Comparison of ENCODE assay signal across 8 mouse cellular contexts in the genomic region with DNA sequence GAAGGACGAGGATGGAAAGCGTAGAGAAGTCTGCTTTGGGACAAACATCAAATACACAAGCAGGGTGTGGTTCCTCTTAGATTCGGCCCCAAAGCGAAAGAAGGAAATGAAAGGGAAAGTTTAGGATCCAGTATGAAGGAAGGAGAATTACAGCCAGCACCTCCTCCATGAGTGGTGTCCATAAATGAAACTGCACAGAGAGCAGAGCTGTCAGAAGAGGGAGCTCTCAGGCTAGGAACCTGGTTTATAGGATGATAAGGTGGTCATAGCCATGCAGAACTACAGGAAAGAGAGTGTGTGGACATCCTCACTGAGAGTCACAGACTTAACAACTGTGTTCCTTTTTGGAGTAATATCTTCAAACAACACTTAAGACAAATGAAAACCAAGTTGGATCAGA. TPM values are rescaled to one million over a fixed set of nuclear protein-coding genes. Genes with fewer than 3 reads are reported as not detected.
DNase-seq lines count a peak whose midpoint lies in the region; ATAC-seq and TF ChIP-seq lines count a peak whose summit lies in the region.

No protein-coding gene starts in this region.

- H3K4me3 ChIP-seq in midbrain, embryonic 14.5 days (replicated peaks; ENCODE audit: low read depth, low read length) = no peak overlapping the region
- no peak overlapping the region for H3K4me3 ChIP-seq in midbrain, embryonic 15.5 days
- H3K4me3 ChIP-seq in left cerebral cortex, adult 2 months = no peak overlapping the region

- DNase-seq in cerebellum, postnatal 10 days = peak; percentile 66 to 71
- DNase-seq in cerebellum, adult 11 months = no peak
- DNase-seq in midbrain, embryonic 14.5 days = peak; percentile 74
- peak; percentile 64 to 79 for DNase-seq in heart, adult 9 months (ENCODE audit: low spot score in 2 of 2)
- peak; percentile 55 to 62 for DNase-seq in left cerebral cortex, adult 2 months (ENCODE audit: extremely low spot score in 1 of 2, low spot score in 2 of 2)
- peak; percentile 72 to 73 for DNase-seq in right cerebral cortex, adult 2 months (ENCODE audit: low spot score in 2 of 2)
- no peak for DNase-seq in testis, postnatal 10 days (ENCODE audit: low spot score)

- H3K27ac ChIP-seq in midbrain, embryonic 14.5 days (replicated peaks; ENCODE audit: low read depth, low read length) = no peak overlapping the region
- H3K27ac ChIP-seq in midbrain, embryonic 15.5 days = no peak overlapping the region
- H3K27ac ChIP-seq in left cerebral cortex, adult 2 months = no peak overlapping the region; the same call in 1 of the 2 replicates

- peaks cover 6% of the 10 kb centered on the region; the same call in 1 of the 2 replicates for H3K36me3 ChIP-seq in midbrain, embryonic 14.5 days (ENCODE audit: control insufficient read depth, insufficient read depth, low read length)
- no peaks in the 10 kb centered on the region for H3K36me3 ChIP-seq in midbrain, embryonic 15.5 days (replicated peaks)

- no peaks in the 10 kb centered on the region for H3K4me1 ChIP-seq in midbrain, embryonic 14.5 days (ENCODE audit: control insufficient read depth, insufficient read depth, low read length)
- H3K4me1 ChIP-seq in midbrain, embryonic 15.5 days = no peaks in the 10 kb centered on the region

- H3K4me2 ChIP-seq in midbrain, embryonic 14.5 days (ENCODE audit: low read length) = no peak overlapping the region
- no peak overlapping the region for H3K4me2 ChIP-seq in midbrain, embryonic 15.5 days

- H3K9me3 ChIP-seq in midbrain, embryonic 14.5 days (ENCODE audit: control insufficient read depth, low read length) = no peaks in the 10 kb centered on the region
- H3K9me3 ChIP-seq in midbrain, embryonic 15.5 days = no peaks in the 10 kb centered on the region

- no peak for ATAC-seq in midbrain, embryonic 14.5 days (ENCODE audit: low FRiP score, low TSS enrichment)
- ATAC-seq in midbrain, embryonic 15.5 days (replicated peaks) = no peak

- peak; percentile 77 for TF ChIP-seq CTCF in left cerebral cortex, adult 2 months (IDR thresholded peaks at IDR 0.05)

- H3K27me3 ChIP-seq in midbrain, embryonic 14.5 days (ENCODE audit: control insufficient read depth, insufficient read depth, low read length) = no peaks in the 10 kb centered on the region
- no peaks in the 10 kb centered on the region for H3K27me3 ChIP-seq in midbrain, embryonic 15.5 days (replicated peaks)

- 97% methylated on average over 4 of the region's 4 CpGs for WGBS in midbrain, embryonic 14.5 days
- 93% methylated on average over 4 of the region's 4 CpGs for WGBS in midbrain, embryonic 15.5 days

- H3K9ac ChIP-seq in midbrain, embryonic 14.5 days (replicated peaks; ENCODE audit: low read length) = no peak overlapping the region
- H3K9ac ChIP-seq in midbrain, embryonic 15.5 days = no peak overlapping the region

- intact Hi-C loops in left cerebral cortex, adult 2 months (cut with DNase I) = loop anchor here (1.0 to 2.0 kb wide), 2 partner anchors 161 to 211 kb away; no protein-coding TSS in a partner anchor

RNA-seq across cellular contexts. Expression of gene Nhlrc2, which starts 18.0 kb away (rescaled TPM):
- 9.4 and 11.5 TPM in 2 replicates for polyA plus RNA-seq in midbrain, embryonic 14.5 days (2014; fragmentation: Nextera tagmentation; extraction: Ambion mirVana)
- polyA plus RNA-seq in midbrain, embryonic 15.5 days (2015; fragmentation: Nextera tagmentation; extraction: Ambion mirVana) = 9.6 and 10.7 TPM in 2 replicates
- total RNA-seq in left cerebral cortex, adult 2 months (2021) = 10 to 100 TPM; 13.1 to 15.1 TPM

RNA-seq across cellular contexts. Expression of gene Dclre1a, which starts 18.0 kb away (rescaled TPM):
- polyA plus RNA-seq in midbrain, embryonic 14.5 days (2014; fragmentation: Nextera tagmentation; extraction: Ambion mirVana) = 10.9 and 12.5 TPM in 2 replicates
- 10.6 and 12.6 TPM in 2 replicates for polyA plus RNA-seq in midbrain, embryonic 15.5 days (2015; fragmentation: Nextera tagmentation; extraction: Ambion mirVana)
- total RNA-seq in left cerebral cortex, adult 2 months (2021) = 10 to 100 TPM in 1 of 2 experiments, 1 to 10 TPM in 1; 8.9 to 14.3 TPM

Comparison
In these comparisons a context has a peak if more than half of its experiments do, and no peak if none do; other contexts are left out.
1. DNase-seq: peak in cerebellum, postnatal 10 days (2 of 2), midbrain, embryonic 14.5 days (single experiment), heart, adult 9 months (2 of 2), left cerebral cortex, adult 2 months (2 of 2) and right cerebral cortex, adult 2 months (2 of 2); none in cerebellum, adult 11 months (single experiment) and testis, postnatal 10 days (single experiment).